Mouse (Mus musculus): ENCODE measurements around the gene Axin1.
"Not testable (repeated sequence)": the region's sequence is repeated elsewhere in the genome, so short reads cannot be mapped to it uniquely, and the experiment has no call there.

The Axin1 gene

GRCm38 (mm10) chr17:26187592-26187991 lies 49.1 kb downstream of the Axin1 start:
- no peak for DNase-seq (ENCODE audit: extremely low read depth, low read depth)

- no peak for DNase-seq (ENCODE audit: extremely low read depth, low read depth)
These were observed 49.8 kb downstream of the Axin1 start for GRCm38 (mm10) chr17:26188091-26188805.

- DNase-seq (ENCODE audit: extremely low read depth, low read depth) = not testable (repeated sequence)
These were observed 53.0 kb downstream of the Axin1 start for GRCm38 (mm10) chr17:26191486-26191885.

- DNase-seq (ENCODE audit: extremely low read depth, low read depth) = no peak
These were observed 54.1 kb downstream of the Axin1 start for GRCm38 (mm10) chr17:26192481-26193190.

- peak; percentile 41 for DNase-seq (ENCODE audit: extremely low read depth, low read depth)
These were observed 60.4 kb downstream of the Axin1 start, which contains the start of gene Pdia2 for GRCm38 (mm10) chr17:26198892-26199291. Pdia2 (minus strand) TSS chr17:26199087.

GRCm38 (mm10) chr17:26200831-26201705 lies 62.6 kb downstream of the Axin1 start:
- DNase-seq (ENCODE audit: extremely low read depth, low read depth) = peak; percentile 57

- DNase-seq (ENCODE audit: extremely low read depth, low read depth) = no peak
These were observed 63.5 kb downstream of the Axin1 start for GRCm38 (mm10) chr17:26201998-26202397.

- DNase-seq (ENCODE audit: extremely low read depth, low read depth) = peak; percentile 33
These were observed 64.2 kb downstream of the Axin1 start, which contains the start of gene Rgs11 for GRCm38 (mm10) chr17:26202737-26203136. Rgs11 (plus strand) TSS chr17:26202951.

- peak; percentile 32 for DNase-seq (ENCODE audit: extremely low read depth, low read depth)
These were observed 64.9 kb downstream of the Axin1 start for GRCm38 (mm10) chr17:26203321-26203811.

- DNase-seq (ENCODE audit: extremely low read depth, low read depth) = no peak
These were observed 66.3 kb downstream of the Axin1 start for GRCm38 (mm10) chr17:26204766-26205165.

GRCm38 (mm10) chr17:26206392-26206791 lies 67.9 kb downstream of the Axin1 start:
- no peak for DNase-seq (ENCODE audit: extremely low read depth, low read depth)

GRCm38 (mm10) chr17:26207686-26208085 lies 69.2 kb downstream of the Axin1 start, which contains the start of gene Arhgdig:
Arhgdig (minus strand) TSS chr17:26207786.
- DNase-seq (ENCODE audit: extremely low read depth, low read depth) = no peak

- no peak for DNase-seq (ENCODE audit: extremely low read depth, low read depth)
These were observed 73.8 kb downstream of the Axin1 start for GRCm38 (mm10) chr17:26212241-26212640.

- DNase-seq (ENCODE audit: extremely low read depth, low read depth) = no peak
These were observed 74.2 kb downstream of the Axin1 start for GRCm38 (mm10) chr17:26212681-26213080.

- DNase-seq (ENCODE audit: extremely low read depth, low read depth) = no peak
These were observed 83.0 kb downstream of the Axin1 start for GRCm38 (mm10) chr17:26221508-26221907.

GRCm38 (mm10) chr17:26225150-26225549 lies 86.7 kb downstream of the Axin1 start:
- DNase-seq (ENCODE audit: extremely low read depth, low read depth) = no peak

GRCm38 (mm10) chr17:26229776-26230175 lies 91.3 kb downstream of the Axin1 start:
- no peak for DNase-seq (ENCODE audit: extremely low read depth, low read depth)

GRCm38 (mm10) chr17:26231156-26231555 lies 92.7 kb downstream of the Axin1 start:
- DNase-seq (ENCODE audit: extremely low read depth, low read depth) = no peak

GRCm38 (mm10) chr17:26232863-26233262 lies 94.4 kb downstream of the Axin1 start:
- DNase-seq (ENCODE audit: extremely low read depth, low read depth) = no peak

- no peak for DNase-seq (ENCODE audit: extremely low read depth, low read depth)
These were observed 95.9 kb downstream of the Axin1 start for GRCm38 (mm10) chr17:26234386-26234785.

- no peak for DNase-seq (ENCODE audit: extremely low read depth, low read depth)
These were observed 96.8 kb downstream of the Axin1 start for GRCm38 (mm10) chr17:26235077-26235815.

Measured in MEL-GATA-1-ER (cell line).